Mouse (Mus musculus) small intestine, adult 2 months (tissue): ENCODE data around the gene Gm20388. TPM values are rescaled to one million over a fixed set of nuclear protein-coding genes. Genes with fewer than 3 reads are reported as not detected.

Experiments
- H3K27ac ChIP-seq: fragments of 200-500 bp; 2 replicates; pipeline ENCODE4 v1.5.1; 2012; ENCODE audit warnings: low read depth, low read length, control low read depth, inconsistent platforms; ENCODE audit not compliant: insufficient read depth
- H3K27me3 ChIP-seq: fragments of 200-500 bp; 2 replicates; pipeline ENCODE4 v1.6.1; 2012; ENCODE audit warnings: mild to moderate bottlenecking, moderate library complexity, low read length, inconsistent platforms; ENCODE audit not compliant: control insufficient read depth, insufficient read depth
- H3K36me3 ChIP-seq: fragments of 200-500 bp; 2 replicates; pipeline ENCODE4 v1.6.1; 2012; ENCODE audit warnings: mild to moderate bottlenecking, low read length, control low read depth, inconsistent platforms; ENCODE audit not compliant: control insufficient read depth, insufficient read depth
- H3K4me1 ChIP-seq: fragments of 200-500 bp; 2 replicates; pipeline ENCODE4 v1.6.1; 2012; ENCODE audit warnings: low read length, inconsistent platforms, mixed read lengths; ENCODE audit not compliant: control insufficient read depth, insufficient read depth, insufficient read length
- H3K4me3 ChIP-seq: fragments of 200-500 bp; 2 replicates; pipeline ENCODE4 v1.5.1; 2012; ENCODE audit warnings: low read depth, mild to moderate bottlenecking, control low read depth, inconsistent platforms, low read length, moderate library complexity
- CTCF ChIP-seq: fragments of 200-500 bp; IDR thresholded peaks from 2 replicates; pipeline ENCODE4 v1.5.1; 2012; ENCODE audit warnings: low read depth, mild to moderate bottlenecking, control low read depth, inconsistent platforms, low read length, moderate library complexity, mixed read lengths; ENCODE audit not compliant: insufficient replicate concordance, insufficient read length; ENCODE audit errors: extremely low read depth
- POLR2A ChIP-seq: fragments of 200-500 bp; IDR thresholded peaks from 2 replicates; pipeline ENCODE4 v1.6.1; 2012; ENCODE audit warnings: low read depth, mild to moderate bottlenecking, control low read depth, inconsistent platforms, low read length, moderate library complexity
- WGBS: fragments of 180-500 bp; shearing (Covaris S2); methylation state at CpG from one replicate; pipeline ENCODE4 v1.1.7; 2018; 5-methylcytosine and 5-hydroxymethylcytosine counted together
- polyA plus RNA-seq: library from polyadenylated mRNA; depleted of rRNA; stranded (reverse); fragments of >200 nt; gene quantifications from 2 replicates; pipeline ENCODE4 v1.2.3, GENCODE M21; 2012

The Gm20388 gene
- polyA plus RNA-seq, 1 experiment = 37.3 TPM

DNA sequence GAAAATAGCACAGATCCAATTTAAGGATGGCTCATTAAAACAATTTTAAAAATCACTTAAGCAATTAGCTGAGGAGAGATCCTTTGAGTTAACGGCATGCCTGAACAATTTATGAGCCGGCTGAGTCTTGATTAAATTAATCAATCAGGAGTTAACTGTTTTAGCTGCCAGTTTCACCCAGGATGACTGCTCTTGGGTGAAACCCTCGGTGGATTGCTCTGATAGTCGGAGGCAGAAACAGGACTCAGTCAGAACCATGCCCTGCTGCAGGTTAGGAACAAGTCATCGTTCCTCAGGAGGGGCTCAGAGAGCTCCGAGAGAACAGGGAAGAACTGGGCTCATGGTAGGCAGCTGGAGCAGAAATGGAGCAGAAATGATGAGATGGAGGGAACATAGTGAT, 4241.2 kb downstream of the Gm20388 start:
- WGBS = 74% methylated on average over 6 of the region's 6 CpGs
- no peak for TF ChIP-seq POLR2A
- no peak for TF ChIP-seq CTCF
- H3K27me3 ChIP-seq = no peaks in the 10 kb centered on the region
- no peak overlapping the region for H3K4me3 ChIP-seq
- H3K4me1 ChIP-seq = no peaks in the 10 kb centered on the region
- no peak overlapping the region for H3K27ac ChIP-seq
- no peaks in the 10 kb centered on the region for H3K36me3 ChIP-seq

DNA sequence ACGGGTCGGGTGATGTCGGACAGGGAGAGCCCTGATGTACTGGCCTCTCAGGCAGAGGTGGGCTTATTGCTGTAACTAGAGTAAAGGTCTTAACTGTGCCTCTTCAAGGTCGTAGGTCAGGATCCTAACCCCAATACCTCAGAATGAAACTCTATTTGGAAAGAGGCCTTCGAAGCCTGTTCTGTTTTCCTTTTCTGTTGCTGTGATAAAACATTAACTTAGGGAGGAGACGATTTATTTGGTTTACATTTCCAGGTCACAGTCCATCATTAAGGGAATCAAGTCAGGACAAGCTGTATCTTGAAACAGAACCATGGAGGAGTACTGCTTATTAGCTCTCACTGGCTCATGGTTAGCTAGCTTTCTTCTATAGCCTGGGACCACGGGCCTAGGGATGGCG, 4242.1 kb downstream of the Gm20388 start:
- Histone ChIP-seq H3K27me3 (no peaks in the 10 kb centered on the region), H3K36me3 (no peaks in the 10 kb centered on the region), H3K4me3 (no peak overlapping the region), H3K4me1 (no peaks in the 10 kb centered on the region), H3K27ac (no peak overlapping the region)
- 70% methylated on average over 8 of the region's 8 CpGs for WGBS
- TF ChIP-seq POLR2A = no peak
- no peak for TF ChIP-seq CTCF

DNA sequence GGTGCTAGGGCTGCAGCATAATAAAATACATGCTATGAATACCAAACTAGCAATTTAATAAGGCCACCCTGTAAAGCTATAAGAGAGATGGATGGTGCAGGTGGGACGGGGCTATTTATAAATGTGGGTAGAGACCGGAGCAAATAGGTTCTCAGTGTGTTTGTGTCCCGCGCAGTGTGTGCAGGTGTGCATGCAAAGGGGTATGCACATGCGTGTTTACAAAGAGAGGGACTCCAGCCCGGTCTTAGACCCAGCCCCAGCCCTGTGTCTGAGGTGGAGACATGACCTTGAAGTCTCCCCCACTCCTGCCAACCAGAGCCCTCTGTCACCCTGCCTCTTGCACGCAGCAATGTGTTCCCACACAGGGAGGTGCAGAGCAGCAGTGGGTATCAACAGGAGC, 4245.7 kb downstream of the Gm20388 start:
- no peaks in the 10 kb centered on the region for H3K27me3 ChIP-seq
- H3K4me3 ChIP-seq = no peak overlapping the region
- no peaks in the 10 kb centered on the region for H3K4me1 ChIP-seq
- WGBS = 69% methylated on average over 7 of the region's 7 CpGs
- H3K36me3 ChIP-seq = no peaks in the 10 kb centered on the region
- TF ChIP-seq CTCF (no peak), POLR2A (no peak)
- no peak overlapping the region for H3K27ac ChIP-seq

DNA sequence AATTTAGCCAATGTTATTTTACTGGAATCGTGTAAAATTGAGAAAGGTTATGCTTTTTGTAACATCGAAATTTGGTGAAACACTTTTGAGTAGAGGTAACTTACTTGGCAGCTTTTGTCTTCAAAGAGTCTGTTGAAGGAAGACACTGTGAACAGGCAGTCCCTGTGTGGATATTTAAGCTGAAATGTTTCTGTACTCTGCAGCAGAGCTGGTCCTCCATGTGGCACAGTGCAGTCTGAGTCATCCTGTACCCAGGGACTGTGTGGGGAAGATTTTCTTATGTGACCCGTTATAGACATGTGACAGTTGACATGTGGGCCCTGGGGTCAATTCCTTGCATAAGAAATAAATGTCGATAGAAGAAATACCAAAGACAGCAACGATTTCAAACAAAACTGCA, 4251.0 kb downstream of the Gm20388 start:
- TF ChIP-seq POLR2A (no peak), CTCF (no peak)
- no peaks in the 10 kb centered on the region for H3K4me1 ChIP-seq
- H3K4me3 ChIP-seq = no peak overlapping the region
- 81% methylated on average over 5 of the region's 5 CpGs for WGBS
- no peaks in the 10 kb centered on the region for H3K27me3 ChIP-seq
- no peak overlapping the region for H3K27ac ChIP-seq
- H3K36me3 ChIP-seq = no peaks in the 10 kb centered on the region

DNA sequence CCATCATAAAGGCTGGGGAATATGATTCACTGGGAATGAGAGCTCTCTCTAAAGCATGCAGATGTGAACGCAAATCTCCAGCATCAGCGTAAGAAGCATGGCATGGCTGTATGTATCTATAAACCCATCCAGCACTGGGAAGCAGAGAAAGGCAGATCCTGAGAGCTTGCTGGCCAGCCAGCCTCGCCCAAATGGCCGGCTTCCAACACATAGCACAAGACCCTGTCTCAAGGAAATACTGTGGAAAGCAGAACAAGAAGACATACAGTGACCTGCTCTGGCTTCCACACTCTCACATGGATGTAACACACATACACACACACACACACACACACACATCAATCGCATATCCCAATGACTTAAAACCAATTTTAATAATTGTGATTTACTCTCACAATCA, 4252.6 kb downstream of the Gm20388 start:
- Histone ChIP-seq H3K27me3 (no peaks in the 10 kb centered on the region), H3K4me3 (no peak overlapping the region), H3K4me1 (no peaks in the 10 kb centered on the region), H3K36me3 (no peaks in the 10 kb centered on the region), H3K27ac (no peak overlapping the region)
- no peak for TF ChIP-seq CTCF
- TF ChIP-seq POLR2A = no peak
- 74% methylated on average over 5 of the region's 5 CpGs for WGBS

DNA sequence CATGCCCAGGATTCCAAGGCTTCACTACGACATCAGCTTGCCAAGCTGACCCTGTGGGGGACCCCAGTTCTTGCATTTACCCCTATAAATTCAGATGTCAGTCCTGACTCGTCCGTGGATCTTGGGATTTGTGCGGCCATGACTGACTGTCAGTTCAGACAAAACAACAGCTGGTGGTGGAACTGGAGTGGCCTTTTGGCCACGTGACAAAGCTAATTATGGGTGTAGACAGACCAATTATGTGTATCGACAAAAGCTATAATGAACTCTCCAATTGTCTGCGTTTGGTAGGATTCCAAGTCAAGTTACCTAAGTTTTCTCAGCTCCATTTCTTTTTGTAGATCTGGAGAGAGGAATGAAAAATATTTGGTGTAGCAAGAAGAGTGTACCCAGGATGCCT, 4259.1 kb downstream of the Gm20388 start:
- TF ChIP-seq CTCF = no peak
- TF ChIP-seq POLR2A = no peak
- Histone ChIP-seq H3K36me3 (no peaks in the 10 kb centered on the region), H3K27me3 (no peaks in the 10 kb centered on the region), H3K27ac (no peak overlapping the region), H3K4me1 (no peaks in the 10 kb centered on the region), H3K4me3 (no peak overlapping the region)
- 61% methylated on average over 7 of the region's 7 CpGs for WGBS

DNA sequence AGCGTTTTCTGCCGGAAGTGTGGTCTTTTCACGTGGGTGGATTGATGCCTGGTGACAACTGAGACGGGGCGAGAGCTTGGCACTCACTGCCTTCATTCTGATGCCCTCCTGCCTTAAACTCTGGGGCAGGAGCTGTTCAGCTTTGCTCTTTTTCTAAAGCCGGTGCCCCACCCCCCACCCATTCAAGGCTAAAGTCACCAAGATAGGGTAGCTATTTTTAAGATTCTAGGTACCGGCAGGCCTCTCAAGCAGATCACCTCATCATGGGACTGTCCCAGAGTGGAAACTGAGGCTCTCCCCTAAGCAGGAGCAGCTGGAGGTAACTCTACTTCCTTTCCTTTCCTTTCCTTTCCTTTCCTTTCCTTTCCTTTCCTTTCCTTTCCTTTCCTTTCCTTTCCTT, 4260.0 kb downstream of the Gm20388 start:
- H3K4me3 ChIP-seq = no peak overlapping the region
- no peaks in the 10 kb centered on the region for H3K36me3 ChIP-seq
- no peaks in the 10 kb centered on the region for H3K4me1 ChIP-seq
- no peaks in the 10 kb centered on the region for H3K27me3 ChIP-seq
- WGBS = 80% methylated on average over 7 of the region's 7 CpGs
- TF ChIP-seq POLR2A (no peak), CTCF (no peak)
- H3K27ac ChIP-seq = no peak overlapping the region
